Mouse (Mus musculus) 416B (cell line): ENCODE results near the gene Ahctf1.
A peak's percentile ranks its signal among the peaks of the same experiment; 100 is the strongest.

Experiments
- DNase-seq: peaks from one replicate; pipeline ENCODE4 v3.0.0; 2011; ENCODE audit warnings: low read depth

Gene Ahctf1

DNA sequence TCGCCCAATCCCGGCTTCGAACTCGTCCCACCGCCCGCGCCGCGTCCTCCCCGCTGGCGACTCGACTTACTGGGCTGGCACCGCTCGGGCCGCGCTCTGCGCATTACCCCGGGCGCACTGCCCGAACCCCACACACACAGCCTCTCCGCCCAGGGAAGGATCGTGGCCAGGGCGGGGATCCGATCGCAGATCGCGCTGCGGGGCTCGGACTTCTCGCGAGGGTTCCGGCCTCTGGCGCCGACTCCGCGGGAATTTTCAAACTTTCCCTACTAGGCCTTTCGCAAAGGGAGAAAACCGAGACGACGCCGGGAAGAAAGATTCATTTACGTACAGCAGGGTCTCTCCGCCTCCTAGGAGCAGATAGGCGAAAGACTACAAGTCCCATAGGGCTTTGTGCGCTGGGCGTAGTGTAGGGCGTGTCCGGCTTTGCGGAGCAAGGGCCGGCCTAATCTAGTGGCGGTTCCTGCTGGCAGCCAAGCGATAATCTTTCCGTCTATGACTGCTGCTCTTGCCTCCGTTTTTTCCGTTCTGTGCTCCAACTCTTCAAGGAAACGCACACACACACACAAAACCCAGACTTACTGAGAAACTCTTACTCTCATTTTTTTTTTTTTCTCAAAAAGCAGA lies at the start of gene Ahctf1:
Gene Ahctf1, minus strand, starts transcription at position 168 of the 627 bp plus-strand sequence.
- peak; percentile 99 for DNase-seq

DNA sequence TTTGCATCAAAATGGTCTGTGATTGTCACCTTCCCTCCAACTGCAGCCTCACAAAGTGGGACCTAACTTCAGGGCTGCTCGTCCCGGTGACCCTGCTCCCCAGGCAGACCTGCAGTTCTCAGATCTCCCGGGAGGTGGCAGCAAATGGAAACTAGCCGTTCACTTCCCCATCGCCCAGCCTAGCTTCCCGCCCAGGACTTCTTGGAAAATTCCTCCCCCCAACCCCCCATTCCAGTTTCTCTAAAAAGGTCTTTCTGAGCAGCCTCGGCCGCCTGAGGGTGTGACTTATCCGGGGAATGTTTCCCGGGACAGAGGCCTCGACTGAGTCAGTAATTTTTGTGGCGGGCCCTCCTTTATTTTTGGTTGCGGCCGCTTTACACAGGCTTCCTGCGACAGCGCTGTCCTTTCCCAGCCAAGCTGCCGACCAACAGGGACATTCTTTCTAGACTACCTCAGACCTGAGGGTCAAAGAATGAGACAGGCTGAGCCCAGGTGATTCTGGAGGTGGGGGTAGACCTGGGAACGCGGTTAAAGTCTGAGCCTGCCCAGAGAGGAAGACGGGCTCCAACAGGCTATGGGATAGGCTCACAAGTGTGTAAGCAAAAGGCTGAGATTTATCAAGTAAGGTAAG lies 44.4 kb upstream of the Ahctf1 start:
- DNase-seq, result peak; percentile 55

DNA sequence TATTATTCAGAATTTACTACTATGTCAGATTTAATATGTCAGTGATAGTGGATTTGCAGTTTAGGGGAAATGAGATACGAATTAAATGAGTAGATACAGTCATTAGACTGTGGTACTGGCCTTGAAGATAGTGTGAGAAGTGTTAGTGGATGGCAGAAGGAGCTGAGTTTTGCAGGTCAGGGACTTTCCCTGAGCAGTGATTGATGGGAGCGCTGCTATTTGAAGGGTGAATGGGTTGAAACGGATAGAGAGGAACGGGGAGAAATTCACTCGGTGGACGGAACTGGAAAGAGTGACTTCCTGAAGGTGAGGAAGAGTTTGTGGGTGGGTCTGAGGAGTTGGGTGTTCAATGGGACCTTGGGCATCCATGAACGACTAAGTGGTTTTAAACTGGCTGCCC lies 43.7 kb upstream of the Ahctf1 start:
- no peak for DNase-seq

DNA sequence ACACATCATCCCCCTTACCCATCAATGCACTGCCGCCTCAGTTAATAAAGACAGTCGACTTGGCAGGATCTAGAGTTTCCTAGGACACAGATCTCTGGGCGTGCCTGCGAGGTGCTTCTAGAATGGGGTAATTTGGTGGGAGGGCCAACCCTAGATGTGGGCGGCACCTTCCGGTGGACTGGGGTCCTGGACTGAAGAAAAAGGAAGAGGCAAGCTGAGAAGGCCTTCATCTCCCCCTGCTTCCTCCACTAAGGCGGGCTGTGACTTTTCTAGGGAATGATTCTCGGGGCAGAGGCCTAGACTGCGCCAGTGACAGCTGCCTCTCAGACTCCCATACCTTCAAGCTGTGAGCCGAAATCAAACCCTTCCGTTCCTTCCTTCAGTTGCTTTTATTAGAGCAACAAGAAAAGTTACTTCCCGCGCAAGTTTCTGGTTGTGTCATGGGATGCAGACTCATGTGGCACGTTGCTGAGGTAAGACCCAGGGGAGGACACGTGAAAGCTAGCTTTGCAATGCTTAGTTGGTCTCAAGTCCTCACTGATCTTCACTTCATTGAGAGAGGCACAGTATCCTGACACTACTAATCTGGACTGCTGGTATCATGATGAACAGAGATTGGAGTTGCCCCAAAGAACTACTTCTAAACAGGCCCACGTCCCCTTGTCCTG lies 42.5 kb upstream of the Ahctf1 start:
- no peak for DNase-seq

DNA sequence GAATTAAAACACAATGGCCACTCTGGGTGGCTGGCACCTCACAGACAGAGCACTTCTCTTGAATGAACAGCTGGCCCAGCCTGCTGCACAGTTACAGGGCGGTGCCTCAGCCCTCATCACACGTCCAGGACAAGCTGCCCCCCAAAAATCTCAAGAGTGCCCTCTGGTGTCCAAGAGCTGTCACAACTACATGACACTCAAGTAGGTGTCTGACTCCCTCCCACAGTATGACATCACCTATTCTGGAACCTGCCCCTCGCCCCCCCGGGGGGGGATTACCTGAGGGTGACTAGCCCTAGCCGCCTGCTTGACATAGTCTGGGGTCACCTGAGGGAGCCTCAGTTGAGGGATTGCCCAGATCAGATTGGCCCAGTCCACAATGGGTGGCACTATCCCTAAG lies 41.4 kb upstream of the Ahctf1 start:
- DNase-seq, result peak; percentile 87

DNA sequence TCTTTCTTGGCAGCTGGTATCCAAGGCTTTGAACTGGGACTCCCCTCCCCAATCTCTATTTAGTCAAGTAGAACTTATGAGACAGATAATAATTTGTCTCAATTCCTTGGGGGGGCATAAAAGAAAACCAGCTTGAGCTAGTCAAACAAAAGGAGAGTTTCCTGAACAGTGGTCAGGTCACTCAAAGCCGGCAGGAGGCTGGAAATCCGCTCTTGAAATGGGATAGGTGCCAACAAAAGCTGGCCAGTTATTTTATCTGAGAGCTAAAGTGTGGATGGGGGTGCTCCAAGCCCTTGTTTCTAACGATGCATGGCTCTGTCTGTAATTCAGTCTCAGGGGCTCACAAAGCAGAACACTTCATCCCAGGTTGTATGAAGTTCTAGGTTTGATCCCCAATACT lies 40.5 kb upstream of the Ahctf1 start:
- DNase-seq, result peak; percentile 49

DNA sequence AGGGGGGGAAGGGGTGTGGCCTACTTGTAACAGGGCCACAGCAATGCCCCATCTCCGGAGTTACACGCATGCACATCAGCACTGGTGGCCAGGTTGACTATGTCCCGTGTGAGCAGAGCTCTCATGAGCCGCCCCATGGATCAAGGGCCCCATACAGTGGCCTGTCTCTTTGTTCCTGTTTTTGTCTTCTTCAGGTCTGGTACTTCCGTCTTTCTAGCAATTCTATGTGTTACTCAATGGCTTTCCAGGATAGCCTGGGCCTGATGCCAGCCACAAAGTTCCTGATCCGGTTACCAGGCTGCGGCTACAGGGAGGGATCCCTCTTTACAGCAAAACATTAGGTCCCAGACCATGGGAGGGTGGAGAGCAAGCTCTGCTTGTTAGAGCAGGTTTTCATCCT lies 39.1 kb upstream of the Ahctf1 start:
- peak; percentile 91 for DNase-seq

DNA sequence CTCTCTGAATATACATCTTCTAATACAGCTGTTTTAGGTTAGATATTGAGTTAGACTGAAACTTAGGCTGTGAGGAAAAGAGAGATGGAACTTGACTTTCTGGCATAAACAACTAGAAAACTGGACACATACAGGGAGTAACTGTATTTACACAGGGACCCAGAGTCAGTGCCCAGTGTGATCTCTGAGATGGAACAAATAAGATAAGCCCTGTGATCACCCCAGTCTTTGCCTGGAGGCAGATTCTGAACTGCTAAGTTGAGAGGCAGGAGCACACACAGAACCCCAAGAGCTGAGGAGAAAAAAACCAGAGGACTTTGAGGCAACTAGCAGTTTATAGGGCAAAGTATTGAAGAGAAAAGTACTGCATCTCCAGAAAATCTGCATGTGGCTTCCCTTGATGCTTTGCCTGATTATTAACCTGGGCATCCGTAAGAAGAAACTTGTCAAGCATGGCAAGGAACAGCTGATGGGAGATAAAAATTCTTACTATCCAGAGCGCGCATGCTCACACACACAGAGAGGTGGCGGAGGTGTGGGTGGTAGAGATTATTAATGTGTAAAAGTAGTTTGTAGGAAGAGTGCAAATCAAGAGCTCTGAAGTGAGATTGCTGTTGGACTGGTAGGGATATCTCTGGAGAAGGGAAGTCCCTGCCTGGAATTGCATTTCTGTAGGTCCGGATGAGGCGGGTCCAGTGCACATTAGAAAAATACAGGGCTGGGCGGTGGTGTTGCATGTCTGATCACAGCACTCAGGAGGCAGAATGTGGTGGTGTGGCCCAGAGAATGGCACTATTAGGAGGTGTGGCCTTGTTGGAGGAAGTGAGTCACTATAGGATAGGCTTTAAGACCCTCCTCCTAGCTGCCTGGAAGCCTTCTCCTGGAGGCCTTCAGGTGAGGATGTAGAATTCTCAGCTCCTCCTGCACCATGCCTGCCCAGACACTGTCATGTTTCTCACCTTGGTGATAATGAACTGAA lies 33.2 kb upstream of the Ahctf1 start:
- DNase-seq, result no peak

DNA sequence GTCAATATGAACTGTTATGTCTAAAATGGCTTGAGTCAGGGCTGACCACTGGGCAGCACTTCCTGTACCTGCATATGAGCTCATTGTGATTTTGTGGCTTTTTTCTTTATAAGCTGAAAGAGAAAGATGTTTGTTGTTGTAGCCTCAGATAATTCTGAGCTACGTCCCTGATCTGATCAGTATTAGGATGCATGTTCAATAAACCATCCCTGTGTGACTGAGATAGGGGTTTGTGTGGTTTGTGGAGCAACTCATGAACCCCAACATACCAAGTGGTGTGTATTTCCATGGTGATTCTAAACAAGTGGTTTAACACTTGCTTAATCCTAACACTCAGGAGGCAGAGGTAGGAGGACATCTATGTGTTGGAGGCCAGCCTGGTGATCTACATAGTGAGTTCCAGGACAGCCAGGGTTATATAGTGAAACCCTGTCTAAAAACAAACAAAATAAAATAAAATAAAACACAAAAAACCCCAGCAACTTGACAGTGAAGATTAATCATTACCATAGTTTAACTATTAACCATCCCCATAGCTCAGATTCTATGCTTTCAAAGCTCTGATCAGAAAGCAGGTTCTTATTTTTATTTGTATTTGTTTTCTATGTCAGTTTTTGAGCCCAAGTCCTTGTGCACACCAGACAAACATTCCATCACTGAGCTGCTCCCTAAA lies 32.4 kb upstream of the Ahctf1 start:
- DNase-seq, result peak; percentile 47

DNA sequence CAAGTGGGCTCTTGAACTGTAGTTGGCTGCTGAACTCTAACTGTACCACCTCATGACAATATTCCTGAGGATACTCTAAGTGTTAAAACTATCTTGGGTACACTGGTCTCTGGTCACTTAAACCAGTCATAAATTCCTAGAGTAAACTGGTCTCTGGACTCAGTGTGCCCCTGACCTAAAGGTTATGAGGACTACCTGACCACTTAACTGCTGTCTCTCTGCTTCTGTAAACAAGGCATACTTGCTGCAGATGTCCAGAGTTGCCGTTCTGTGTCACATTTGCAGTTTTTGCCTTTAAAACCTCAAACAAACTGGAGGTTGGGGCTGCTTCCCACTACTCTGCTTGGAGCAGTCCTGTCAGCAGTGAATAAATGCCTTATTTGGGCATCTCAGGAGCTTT lies 30.1 kb upstream of the Ahctf1 start:
- DNase-seq, result no peak

DNA sequence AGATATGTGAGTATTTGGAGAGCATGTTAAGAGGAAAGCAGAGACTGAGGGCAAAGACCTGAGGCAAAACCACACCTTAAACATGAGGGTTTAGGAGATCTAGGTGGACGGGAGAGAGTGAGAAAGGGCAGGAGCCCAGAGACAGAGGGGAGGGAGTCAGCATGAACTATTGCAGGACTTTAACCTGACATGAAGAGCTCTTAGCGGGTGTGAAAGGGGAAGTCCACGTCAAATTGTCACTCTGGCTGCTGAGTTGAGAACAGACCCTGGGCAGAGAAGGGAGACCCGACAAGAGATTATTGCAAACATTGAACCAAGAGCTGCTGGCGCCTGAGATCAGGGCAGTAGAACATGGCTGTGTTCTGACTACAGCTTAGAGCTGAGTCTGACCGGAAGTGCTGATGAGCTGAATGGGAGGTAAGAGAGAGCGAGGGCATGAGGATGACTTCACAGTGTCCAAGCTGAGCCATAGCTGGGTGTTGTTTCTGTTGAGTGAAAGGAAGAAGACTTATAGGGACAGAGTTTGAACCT lies 29.3 kb upstream of the Ahctf1 start:
- no peak for DNase-seq

DNA sequence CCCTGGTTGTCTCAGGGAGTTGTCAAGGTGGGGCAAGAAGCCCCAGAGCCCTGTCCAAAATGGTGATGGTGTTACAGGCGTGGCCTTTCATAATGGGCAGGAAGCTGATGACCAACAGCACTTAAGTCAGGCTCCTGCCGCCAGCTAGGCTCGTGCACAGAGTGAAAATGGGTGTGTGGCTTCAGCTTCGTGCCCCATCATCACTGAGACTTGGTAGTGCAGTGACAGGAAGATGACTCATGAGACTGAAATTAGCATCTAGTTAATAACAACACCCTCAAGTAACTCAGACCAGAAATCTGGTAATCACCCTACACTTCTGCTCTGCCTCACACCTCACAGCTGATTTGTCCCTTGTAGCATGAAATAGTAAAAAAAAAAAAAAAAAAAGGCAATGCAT lies 25.4 kb upstream of the Ahctf1 start:
- DNase-seq, result peak; percentile 92

DNA sequence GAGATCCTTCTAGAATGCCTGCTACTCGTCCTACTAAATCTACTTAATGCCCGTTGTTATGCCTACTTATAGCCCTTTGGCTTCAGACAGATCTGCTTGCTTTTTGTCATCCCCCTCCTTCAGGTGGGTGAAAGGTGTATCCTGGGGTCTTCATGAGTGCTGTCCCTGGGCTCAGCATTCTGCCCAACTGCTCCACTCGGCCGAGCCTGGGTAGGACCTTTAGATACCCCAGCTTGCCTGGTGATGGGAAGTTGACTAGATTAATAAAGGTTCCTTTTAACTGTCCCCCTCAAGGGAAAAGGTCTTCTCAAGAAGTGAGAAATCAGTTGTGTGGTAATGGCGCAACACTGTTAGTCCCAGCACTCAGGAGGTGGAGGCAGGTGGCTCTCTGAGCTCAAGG lies 24.6 kb upstream of the Ahctf1 start:
- no peak for DNase-seq

DNA sequence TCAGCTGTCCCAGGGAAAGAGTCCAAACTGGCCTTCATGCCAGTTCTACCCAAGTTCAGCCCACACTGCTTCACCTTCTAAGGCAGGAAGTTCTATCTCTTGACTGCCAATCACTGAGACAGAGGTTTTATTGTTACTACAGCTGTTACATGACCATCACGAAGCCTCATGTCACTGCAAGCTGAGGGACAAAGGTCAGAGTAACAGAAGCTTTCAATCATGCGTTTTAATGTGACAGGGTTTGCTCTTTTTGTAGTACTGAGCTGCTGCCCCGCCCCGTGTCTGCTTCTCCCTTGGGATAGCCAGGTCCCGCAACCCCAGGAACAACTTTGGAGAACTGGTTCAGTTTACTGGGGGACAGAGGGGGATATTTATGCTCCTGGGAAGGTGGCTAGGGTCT lies 21.1 kb upstream of the Ahctf1 start:
- DNase-seq, result no peak

DNA sequence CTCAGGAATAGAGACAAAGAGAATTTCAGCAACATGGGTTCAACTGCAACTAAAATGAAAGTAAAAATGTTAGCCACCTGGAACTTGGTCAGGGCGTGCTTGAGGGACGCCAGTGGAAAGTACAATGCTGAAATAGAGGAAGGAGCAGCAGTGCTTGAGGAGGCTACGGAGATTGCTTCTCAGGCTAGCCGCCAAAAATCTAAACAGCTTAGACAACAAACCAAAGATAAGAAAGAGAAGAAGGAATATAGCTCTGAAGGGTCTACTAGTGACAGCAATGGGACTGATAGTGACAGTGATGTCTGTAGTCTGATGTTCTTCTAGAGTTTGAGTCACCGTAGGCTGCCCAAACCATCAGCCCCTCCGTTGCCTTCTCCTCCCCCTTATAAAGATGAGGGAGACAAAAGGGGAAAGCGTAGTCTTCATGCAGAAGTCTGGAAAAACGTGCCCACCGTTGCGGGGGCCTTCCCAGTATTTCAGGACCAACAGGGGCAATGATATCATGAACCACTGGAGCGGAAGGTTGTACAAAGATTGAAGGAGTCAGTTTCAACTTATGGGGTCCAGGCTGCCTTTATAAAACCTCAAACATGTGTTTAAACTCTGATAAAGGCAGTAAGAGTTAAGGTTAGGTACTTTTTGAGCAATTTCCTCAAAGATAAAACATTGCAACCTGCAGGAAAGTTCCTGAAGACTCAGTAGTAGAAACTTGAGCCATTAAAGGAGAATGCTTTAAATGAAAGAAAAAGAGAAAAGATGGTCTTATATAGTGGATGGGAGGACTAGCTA lies 15.2 kb upstream of the Ahctf1 start:
- DNase-seq, result peak; percentile 64

DNA sequence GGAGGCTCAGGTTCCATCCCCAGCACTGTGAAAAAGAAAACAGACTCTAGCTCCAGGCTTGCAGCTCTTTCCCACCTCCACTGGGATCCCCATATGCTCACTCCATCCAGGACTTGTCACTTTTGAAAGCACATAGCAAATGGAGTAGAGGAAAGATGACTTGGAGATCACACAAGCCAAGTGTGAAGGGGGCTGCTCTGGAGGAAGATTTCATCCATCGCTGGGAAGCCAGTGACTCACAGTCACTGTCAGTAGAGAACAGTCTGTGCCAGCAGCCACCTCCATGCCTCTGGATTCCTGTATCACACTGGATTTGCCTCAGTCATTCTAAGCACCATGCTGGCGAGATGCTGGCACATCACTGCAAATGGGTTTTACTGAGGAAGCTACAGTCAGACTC lies 11.1 kb upstream of the Ahctf1 start:
- DNase-seq, result no peak

DNA sequence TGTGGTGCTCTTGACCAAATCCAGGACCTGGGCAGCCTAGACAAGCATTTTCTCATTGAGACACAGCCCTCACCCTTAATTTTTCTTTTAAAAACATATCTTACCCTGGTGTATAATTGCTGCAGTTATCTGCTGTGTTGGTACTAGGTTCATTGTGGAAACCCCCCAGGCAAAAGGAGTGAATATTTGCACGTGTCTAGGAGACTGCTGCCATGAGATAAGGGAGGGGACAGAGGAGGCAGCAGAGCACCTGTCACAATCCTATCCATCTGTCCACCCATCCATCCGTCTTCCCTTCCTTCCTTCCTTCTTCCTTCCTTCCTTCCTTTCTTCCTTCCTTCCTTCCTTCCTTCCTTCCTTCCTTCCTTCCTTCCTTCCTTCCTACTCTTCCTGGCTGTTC lies 9.9 kb upstream of the Ahctf1 start:
- no peak for DNase-seq

DNA sequence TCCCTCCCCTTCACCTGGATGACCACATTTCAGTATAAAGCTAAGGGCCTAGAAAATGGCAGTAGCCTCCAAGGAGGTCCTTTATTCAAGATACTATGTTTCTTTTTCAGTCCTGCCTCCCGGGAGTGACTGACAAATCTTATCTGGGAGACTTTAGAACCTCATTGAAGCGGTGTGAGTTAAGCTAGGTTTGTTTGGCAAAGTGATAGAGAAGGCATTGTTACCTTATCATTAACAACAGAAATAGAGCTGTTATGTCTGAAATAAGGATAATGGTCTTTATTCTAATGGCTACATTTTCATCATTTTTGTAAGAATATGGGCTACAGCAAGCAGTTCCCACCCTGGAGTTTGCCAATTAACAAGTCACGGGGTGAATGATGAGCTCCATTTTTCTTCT lies 4.8 kb upstream of the Ahctf1 start:
- no peak for DNase-seq

DNA sequence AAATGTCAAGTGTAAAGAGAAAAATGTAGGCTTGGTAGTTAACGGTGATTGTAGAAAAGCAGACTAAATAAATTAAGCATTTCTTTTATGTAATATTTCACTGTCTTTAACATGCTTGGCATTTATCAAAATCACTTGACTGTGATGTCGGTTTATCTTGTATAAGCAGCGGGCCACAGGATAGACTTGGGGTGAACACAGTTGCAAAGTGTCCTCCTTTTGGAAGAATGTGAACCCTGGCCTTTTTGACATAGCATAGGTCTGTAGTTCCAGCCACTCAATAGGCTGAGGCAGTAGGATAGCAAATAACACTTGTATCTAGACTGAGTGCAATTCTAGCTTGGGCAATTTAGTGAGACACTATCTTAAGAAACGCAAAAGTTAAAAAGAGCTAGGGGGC lies 4.0 kb upstream of the Ahctf1 start:
- DNase-seq, result no peak

DNA sequence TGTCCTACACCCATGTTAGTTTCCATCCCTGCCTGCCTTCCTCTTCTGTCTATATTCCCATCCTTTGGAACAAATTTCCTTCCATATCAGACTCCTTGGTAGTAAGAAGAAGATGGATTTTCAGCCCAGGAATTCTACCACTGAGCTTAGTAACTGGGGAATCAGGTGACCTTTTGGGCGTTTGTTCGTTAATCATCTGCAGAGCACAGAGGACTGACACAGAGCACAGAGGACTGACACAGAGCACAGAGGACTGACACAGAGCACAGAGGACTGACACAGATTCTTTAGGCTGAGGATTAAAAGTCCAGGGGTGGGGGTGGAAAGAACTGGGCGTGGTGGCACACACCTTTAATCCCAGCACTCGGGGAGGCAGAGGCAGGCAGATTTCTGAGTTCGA lies 2.3 kb upstream of the Ahctf1 start:
- no peak for DNase-seq
